Mouse (Mus musculus) ovary, adult 18-20 months (tissue): Measurements from ENCODE around the gene Mafk.
A peak's percentile ranks its signal among the peaks of the same experiment; 100 is the strongest.
"Not testable (repeated sequence)": the region's sequence is repeated elsewhere in the genome, so short reads cannot be mapped to it uniquely, and the experiment has no call there.

Experiments used
- DNase-seq: peaks from one replicate; pipeline ENCODE4 v3.0.0; 2022; ENCODE audit warnings: low spot score, mixed read lengths

Mafk gene

GRCm38 (mm10) chr5:139791227-139792158, at the start of gene Mafk:
TSS of gene Mafk (plus strand) at chr5:139791513.
- DNase-seq = peak; percentile 95

DNA sequence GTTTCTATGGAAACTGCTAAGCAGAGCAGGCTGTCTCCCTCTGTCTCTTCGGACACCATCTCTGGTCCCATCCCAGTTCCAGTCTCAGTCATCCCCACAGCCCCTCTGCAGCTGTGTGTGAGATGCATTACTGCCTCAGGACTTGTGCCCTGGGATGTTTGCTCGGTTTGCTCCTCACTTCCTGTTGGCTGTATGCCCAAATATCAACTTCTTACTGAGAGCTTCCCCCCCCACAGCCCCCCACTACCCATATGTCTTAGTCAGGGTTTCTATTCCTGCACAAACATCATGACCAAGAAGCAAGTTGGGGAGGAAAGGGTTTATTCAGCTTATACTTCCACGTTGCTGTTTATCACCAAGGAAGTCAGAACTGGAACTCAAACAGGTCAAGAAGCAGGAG, 48.7 kb upstream of the Mafk start:
- not testable (repeated sequence) for DNase-seq

DNA sequence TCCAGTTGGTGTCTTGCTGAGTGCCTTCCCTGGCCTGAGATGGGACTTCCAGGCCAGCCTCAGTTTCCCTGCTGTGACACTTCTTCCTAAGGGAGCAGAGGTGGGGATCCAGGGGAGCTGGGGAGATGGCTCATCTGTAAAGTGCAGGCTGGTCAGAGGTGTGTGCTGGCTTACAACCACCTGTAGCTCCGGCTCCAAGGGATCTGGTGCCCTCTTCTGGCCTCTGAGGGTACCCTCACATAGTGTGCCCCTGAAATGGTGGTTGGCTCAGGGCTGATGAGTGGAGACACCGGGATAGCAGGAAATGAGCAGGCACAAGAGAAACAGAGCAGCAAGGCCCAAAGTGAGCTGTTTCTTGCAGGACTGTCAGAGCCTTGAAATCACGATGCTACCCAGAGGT, 45.5 kb upstream of the Mafk start:
- DNase-seq = peak; percentile 41

DNA sequence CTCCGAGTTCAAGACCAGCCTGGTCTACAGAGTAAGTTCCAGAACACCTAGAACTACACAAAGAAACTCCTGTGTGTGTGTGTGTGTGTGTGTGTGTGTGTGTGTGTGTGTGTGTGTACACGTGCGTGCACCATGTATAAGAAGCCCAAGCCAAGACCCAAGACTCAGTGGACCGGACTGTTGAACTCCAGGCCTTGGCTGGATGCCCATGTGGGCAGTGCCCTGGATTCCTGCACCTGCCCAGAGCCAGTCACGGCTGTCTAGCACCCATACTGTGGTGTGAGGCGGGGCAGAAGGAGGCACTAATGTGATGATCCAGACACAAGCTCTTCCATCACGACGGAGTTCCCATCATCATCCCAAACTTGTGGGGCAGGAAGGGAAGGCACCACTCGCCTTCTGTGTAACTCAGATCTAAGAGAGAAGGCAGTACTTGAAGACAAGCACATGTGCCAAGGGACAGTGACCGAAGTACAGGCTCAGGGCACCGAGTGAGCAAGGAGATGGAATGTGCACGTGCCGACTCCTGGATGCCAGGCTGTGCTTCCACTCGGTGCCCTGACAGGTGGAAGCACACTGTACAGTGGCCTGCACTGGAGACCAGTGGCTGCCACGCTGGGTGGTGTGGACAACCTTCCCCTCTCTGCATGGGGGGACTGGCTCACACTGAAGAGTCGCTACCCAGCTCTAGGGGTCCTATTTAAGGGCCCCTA, 41.7 kb upstream of the Mafk start:
- DNase-seq = no peak

DNA sequence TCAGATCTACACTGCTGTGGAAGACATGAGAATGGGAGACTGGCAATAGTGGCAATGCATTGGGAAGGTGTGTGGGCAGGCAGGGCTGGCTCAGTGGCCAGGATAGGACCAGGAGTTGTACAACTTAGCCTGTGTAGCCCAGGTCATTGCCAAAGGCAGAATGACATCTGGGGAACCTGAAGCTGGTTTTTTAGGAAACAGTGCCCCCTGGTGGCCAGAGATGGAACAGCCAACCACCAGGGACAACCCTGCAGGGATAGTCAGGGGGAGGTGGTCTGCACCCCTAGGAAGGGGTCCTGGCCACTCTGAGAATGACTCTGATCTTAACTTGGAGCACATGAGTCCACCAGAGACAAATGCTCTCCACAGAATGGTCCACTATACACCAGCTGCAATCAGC, 40.8 kb upstream of the Mafk start:
- no peak for DNase-seq

GRCm38 (mm10) chr5:139754753-139755152, 36.6 kb upstream of the Mafk start:
- no peak for DNase-seq

- DNase-seq = no peak
Measured at GRCm38 (mm10) chr5:139756135-139756534, 35.2 kb upstream of the Mafk start.

DNA sequence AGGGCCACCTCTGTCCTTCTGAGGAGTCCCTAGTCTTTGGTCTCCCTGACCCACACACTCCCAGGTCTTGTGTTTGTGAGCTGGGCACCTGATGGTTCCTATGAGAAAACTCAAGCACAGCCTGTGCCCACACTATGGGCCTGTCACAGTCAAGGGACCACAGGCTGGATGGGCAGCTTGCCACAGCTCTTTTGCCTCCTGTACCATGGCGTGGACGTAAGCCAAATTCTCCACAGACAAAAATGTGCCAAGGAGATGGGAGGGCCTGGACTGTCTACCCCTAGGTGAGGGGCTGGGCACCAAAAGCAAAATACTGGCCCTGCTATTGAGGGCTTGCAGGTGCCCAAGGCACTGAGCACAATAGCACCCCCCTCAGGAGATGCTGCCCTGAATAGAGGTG, 34.7 kb upstream of the Mafk start:
- no peak for DNase-seq

GRCm38 (mm10) chr5:139758096-139758495, 33.2 kb upstream of the Mafk start:
- DNase-seq = no peak

DNA sequence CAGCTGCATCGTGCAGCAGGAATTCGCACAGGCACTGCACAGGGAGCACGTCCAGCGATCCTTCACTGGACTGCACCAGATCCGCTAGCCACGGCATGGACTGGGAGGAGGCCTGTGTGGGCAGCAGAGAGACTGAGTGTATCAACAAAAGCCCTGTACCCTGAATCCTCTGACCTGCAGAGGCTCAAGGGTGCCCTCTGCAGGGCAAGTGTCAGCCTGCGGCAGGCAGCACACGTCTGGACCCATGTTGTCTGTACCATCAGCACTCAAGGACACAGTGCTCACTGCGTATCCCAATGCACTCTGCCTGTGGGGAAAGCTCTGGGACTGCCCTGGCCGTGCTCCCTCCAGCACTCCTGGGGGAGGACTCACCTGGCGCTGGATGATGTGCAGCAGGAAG, 27.0 kb upstream of the Mafk start:
- DNase-seq = no peak

- DNase-seq = no peak
Measured at GRCm38 (mm10) chr5:139768216-139768615, 23.1 kb upstream of the Mafk start.

DNA sequence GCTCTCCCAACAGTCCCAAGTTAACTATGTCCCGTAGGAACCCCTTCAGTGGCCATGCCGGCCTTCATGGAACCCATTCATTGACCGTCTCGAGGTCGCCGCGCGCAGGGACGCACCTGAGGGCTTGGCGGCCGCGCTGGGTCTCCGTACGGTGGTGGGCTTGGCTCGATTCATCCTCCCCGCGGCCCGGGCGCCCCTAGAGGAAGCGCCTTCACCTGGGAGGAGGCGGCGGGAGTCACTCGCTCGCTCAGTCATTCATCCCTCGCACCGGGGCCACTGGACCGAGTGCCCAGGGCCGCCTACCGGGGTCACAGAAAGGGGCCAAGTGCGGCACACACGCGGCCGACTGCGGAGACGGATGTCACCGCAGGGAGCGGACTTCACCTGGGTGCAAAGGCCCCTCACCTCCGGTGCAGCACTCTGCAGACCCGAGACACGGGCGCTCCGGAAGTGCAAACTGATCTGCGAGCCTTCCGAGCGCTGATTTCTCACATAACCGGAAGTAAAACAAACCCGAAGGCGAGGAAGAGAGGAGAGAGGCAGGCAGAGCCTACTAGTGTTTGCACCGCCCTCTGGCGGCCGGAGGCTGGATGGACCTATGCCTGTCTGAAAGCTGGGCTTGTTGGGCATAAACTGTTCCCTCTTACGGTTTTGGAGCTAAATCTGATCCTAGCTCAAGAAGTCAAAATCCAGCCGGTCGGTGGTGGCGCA, 15.9 kb upstream of the Mafk start, which contains the start of gene Ints1:
Gene Ints1 (minus strand): TSS at position 459 of the 711 bp plus-strand sequence.
- DNase-seq = peak; percentile 88

- DNase-seq = no peak
Measured at GRCm38 (mm10) chr5:139776966-139777365, 14.3 kb upstream of the Mafk start.

- no peak for DNase-seq
Measured at GRCm38 (mm10) chr5:139781406-139781805, 9.9 kb upstream of the Mafk start.

- no peak for DNase-seq
Measured at GRCm38 (mm10) chr5:139789466-139789865, 1.8 kb upstream of the Mafk start.

GRCm38 (mm10) chr5:139792159-139792775, 954 bp downstream of the Mafk start:
- DNase-seq = no peak

GRCm38 (mm10) chr5:139792966-139793337, 1.6 kb downstream of the Mafk start:
- DNase-seq = no peak

GRCm38 (mm10) chr5:139793338-139794089, 2.2 kb downstream of the Mafk start:
- DNase-seq = no peak

DNA sequence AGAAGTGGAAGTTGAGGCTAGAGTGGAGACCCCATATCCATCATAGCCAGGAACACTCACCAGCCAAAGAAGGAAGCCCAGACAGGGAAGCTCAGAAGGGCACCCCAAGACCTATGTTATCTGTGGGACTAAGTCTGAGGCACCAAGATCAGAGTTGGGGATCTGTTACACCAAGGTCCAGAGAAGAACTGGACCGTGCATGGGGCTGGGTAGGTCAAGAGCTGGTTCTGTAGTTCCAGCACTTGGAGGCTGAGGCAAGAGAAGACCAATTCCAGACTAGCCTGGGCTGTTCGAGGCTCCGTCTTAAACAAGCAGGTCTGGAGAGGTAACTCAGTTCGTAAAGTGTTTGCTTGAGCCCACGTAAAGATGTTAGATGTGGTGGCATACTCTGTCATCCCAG, 2.8 kb downstream of the Mafk start:
- no peak for DNase-seq

- no peak for DNase-seq
Measured at GRCm38 (mm10) chr5:139794938-139795337, 3.6 kb downstream of the Mafk start.

GRCm38 (mm10) chr5:139796001-139796620, 4.8 kb downstream of the Mafk start:
- DNase-seq = no peak
